Mouse (Mus musculus): Measurements from ENCODE around the gene Pard6b.
"Not testable (repeated sequence)": the region's sequence is repeated elsewhere in the genome, so short reads cannot be mapped to it uniquely, and the experiment has no call there.

Pard6b gene

GRCm38 (mm10) chr2:168100008-168100407, 19.2 kb downstream of the Pard6b start:
- DNase-seq (ENCODE audit: low spot score) = no peak

DNA sequence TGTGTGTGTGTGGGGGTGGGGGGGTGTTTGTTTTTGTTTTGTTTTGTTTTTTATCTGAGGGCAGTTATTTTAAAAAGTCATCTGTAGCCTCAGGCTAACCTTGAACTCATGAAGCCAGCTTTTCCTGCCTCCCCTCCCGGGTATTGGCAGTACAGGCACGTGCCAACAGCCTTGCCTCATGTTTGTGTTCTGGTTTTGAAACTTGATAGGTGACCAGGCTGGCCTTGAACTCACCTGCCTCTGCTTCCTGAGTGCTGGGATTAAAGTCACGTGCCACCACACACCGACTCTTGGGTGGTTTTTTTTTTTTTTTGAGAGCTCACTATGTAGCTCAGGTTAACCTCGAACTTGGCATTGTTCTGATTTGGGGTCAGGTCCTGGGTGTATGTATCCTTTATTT, 21.0 kb downstream of the Pard6b start:
- DNase-seq (ENCODE audit: low spot score) = no peak

GRCm38 (mm10) chr2:168103341-168103740, 22.5 kb downstream of the Pard6b start:
- no peak for DNase-seq (ENCODE audit: low spot score)

GRCm38 (mm10) chr2:168104375-168105144, 23.8 kb downstream of the Pard6b start:
- no peak for DNase-seq (ENCODE audit: low spot score)

DNA sequence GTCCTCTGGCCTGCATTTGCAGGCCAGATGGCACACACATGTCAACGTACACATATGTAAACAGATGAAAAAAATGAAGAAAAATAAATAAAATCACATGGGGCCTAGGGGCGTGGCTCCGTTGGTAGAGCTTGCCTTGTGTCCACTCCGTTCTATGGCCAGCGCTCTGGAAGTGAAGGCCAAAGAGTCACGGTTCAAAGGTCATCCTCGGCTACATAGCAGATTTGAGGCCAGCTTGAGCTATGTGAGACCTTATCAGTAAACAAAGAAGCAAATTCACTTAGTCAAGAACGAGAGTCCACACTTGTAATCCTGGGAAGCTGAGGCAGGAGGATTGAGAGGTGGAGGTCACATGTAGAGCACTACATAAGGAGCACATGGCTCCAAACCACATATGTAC, 24.5 kb downstream of the Pard6b start:
- no peak for DNase-seq (ENCODE audit: low spot score)

DNA sequence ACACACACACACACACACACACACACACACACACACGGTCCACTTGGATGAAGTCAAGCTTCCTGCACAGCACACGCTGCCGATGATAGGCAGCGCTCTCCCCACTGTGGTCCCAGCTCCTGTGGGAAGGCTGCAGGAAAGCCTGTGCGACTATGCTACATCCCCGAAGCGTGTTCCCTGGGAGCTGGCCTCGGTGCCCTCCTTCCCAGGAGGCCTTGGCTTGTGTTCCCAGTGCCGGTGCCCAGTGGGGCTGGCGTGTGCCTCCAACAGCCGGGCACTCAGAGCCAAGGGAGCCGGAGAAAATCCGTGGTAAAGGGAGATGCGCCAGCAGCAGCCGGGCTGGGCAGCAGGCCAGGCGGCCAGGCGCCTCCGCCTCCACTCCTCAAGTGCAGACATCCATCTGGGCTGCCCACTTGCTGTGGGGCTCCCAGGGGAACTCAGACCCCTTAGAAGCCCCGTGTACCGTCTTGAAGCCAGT, 25.9 kb downstream of the Pard6b start:
- DNase-seq (ENCODE audit: low spot score) = peak; percentile 75

DNA sequence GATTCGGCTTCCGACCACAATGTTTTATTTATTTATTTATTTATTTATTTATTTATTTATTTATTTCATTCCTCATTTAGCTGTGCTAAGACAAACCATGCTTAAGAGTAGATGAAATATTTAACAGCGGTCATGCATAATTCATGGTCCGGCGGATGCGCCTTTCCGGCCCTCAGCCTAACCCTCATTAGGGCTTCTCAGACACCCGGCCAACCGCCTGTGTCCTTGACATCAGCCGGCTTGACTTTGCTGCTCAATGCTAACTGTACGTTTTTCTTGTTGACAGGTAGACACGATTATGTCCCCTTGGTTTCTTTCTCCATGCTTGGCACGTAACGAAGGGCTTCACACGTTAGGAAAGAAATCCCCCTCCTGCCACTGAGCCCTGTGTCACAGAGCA, 26.6 kb downstream of the Pard6b start:
- no peak for DNase-seq (ENCODE audit: low spot score)

GRCm38 (mm10) chr2:168107901-168108300, 27.1 kb downstream of the Pard6b start:
- not testable (repeated sequence) for DNase-seq (ENCODE audit: low spot score)

DNA sequence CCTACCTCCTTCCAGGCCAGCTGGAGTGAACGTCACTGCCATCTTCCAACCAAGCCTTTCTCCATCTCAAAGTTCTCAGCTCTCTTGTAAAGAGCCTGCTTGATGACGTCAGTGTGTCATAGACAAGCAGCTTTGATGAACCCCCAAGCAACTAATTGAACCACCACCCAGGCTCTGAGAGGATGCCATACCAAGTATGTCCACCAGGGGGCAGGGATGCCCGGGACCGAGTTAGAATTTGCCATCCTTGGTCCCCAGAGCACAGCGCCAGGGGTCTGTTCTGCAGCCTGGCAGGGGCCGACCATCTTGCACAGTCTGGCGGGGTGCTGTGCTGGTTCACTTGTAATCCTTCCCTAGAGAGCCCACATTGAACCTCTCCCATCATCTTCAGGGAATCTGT, 31.1 kb downstream of the Pard6b start:
- no peak for DNase-seq (ENCODE audit: low spot score)

- DNase-seq (ENCODE audit: low spot score) = no peak
Measured at GRCm38 (mm10) chr2:168113263-168113662, 32.5 kb downstream of the Pard6b start.

DNA sequence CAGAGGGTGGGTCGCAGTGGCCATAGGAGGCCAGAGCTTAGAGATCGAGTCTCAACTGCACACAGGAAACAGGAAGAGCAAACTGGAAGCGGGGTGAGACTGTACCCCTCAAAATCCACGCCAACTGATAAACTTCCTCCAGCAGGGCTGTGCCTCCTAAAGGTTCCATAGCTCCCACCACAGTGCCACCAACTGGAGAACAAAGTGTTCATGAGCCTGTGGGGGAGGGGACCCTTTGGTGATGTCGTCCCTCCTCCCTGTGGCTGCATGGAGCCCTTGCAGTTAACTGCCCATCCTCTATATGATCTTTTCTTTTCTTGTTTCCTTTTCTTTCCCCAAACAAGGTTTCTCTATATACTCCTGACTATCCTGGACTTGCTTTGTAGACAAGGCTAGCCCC, 32.9 kb downstream of the Pard6b start:
- DNase-seq (ENCODE audit: low spot score) = no peak

GRCm38 (mm10) chr2:168114699-168115350, 34.0 kb downstream of the Pard6b start:
- DNase-seq (ENCODE audit: low spot score) = no peak

DNA sequence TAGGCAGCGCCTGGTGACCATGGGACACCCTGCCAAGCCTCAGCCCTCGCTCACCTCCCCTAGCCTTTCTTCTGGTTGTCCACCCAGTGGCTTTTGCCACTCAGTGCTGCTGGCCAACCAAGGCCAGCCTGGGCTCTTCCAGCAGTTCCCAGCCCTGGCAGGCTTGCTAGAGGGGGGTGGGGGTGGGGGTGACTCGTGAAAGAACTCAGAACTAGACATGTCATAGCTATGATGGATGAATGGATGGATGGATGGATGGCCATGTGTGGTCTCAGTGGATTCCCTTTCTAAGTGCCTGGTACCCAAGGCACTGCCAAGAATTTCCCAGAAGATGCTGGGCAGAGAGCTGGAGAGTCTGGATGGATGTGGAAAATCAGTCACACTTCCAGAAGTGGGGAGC, 35.0 kb downstream of the Pard6b start:
- DNase-seq (ENCODE audit: low spot score) = no peak

DNA sequence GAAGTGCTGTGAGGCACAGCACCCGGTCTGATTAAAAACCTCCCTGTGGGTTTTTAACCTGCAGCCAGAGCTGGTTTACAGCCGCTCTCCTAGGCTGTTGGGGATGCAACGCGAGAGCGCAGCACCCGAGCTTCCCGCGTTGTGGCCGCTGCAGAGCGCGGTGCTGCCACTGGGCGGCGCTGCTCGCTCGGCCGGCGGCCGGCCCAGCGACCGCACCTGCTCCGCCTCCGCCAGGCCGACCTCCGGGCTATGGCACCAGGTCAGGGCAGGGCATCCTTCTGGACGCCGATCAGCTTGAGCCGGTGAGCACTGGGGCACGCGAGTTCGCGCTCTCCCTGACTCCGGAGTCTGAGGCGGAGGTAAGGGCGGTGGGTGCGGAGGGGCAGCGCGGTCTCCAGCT, 36.3 kb downstream of the Pard6b start:
- DNase-seq (ENCODE audit: low spot score) = peak; percentile 36

- no peak for DNase-seq (ENCODE audit: low spot score)
Measured at GRCm38 (mm10) chr2:168117553-168117952, 36.7 kb downstream of the Pard6b start.

GRCm38 (mm10) chr2:168117967-168118366, 37.2 kb downstream of the Pard6b start:
- DNase-seq (ENCODE audit: low spot score) = no peak

GRCm38 (mm10) chr2:168118456-168118855, 37.7 kb downstream of the Pard6b start:
- DNase-seq (ENCODE audit: low spot score) = no peak

DNA sequence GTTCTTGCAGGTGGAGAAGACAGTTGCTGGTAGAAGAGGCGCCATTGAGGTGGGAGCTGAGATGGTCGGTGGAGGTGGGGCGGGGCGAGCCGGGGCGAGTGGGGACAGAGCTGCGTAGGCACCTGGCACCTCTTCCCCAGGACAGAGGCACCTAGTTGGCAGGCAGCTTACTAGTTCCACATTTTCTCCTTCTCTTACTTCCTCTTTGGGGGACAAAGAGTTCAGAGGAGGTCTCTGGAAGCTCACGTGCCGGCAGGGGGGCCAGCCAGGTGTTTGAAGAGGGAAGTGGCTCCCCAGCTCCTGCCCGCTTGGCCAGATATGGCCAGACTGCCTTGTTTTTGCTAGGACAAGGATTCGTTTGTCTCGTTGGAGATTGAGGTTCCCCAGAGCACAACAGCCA, 38.3 kb downstream of the Pard6b start:
- no peak for DNase-seq (ENCODE audit: low spot score)

GRCm38 (mm10) chr2:168120906-168121305, 40.1 kb downstream of the Pard6b start:
- no peak for DNase-seq (ENCODE audit: low spot score)

DNA sequence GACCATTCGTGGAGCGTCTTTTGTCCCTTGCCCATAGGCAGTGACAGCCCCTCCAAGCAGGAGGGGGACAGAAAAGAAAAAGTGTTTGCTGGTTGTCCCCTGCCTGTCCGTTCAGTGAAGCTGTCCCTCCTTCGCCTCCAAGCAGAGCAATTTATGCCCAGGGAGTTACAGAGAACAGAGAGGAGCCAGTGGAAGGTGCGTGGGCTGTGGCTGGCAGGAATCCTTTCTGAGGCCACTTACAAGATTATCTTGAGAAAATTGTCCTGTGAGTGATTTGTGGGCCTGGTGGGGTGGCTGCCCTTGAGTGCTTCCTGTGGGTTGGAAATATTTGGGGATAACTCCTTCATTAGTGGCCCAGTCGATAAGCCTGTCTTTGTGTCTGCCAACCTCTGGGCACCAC, 42.8 kb downstream of the Pard6b start:
- DNase-seq (ENCODE audit: low spot score) = no peak

- DNase-seq (ENCODE audit: low spot score) = no peak
Measured at GRCm38 (mm10) chr2:168125288-168126089, 44.7 kb downstream of the Pard6b start.

DNA sequence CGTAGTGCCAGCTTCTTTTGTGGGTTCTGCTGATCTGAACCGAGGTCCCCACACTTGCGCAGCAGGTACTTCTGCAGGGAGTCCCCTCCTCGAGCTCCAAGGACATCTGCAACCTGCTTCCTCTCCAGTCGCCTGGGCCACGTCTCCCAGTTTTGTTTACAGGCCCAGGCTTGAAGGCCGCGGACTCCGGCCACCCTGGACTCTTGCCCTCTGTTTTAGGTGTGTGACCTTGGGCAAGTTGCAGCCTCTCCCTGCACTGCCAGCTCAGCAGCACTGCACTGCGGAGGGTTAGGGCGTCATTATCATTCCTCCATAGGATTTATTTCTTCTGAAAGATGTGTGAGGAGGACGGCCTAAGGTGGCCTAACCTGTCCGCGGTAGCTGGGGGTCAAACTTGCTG, 47.0 kb downstream of the Pard6b start:
- no peak for DNase-seq (ENCODE audit: low spot score)

Data from left cerebral cortex, adult 11 months (tissue).